Mouse (Mus musculus): Measurements from ENCODE around the gene Hnrnpu.

Hnrnpu gene

DNA sequence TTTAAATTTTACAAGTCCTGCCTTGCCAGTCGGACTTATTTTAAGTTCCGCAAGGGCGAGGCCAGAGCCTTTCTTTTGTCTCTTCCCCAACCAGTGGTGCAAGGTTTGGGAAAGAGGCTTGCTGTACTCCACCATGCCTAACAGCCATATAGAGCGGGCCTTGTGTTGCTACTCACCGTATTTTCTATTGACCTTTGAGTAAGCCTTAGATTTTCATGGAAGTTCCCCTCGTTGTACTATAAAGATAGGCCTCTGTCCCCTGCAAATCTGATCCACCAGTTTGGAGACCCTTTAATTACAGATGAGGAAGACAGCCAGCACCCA is 683 bp upstream of the Hnrnpu start:
- peak; percentile 45 to 50 for DNase-seq

DNA sequence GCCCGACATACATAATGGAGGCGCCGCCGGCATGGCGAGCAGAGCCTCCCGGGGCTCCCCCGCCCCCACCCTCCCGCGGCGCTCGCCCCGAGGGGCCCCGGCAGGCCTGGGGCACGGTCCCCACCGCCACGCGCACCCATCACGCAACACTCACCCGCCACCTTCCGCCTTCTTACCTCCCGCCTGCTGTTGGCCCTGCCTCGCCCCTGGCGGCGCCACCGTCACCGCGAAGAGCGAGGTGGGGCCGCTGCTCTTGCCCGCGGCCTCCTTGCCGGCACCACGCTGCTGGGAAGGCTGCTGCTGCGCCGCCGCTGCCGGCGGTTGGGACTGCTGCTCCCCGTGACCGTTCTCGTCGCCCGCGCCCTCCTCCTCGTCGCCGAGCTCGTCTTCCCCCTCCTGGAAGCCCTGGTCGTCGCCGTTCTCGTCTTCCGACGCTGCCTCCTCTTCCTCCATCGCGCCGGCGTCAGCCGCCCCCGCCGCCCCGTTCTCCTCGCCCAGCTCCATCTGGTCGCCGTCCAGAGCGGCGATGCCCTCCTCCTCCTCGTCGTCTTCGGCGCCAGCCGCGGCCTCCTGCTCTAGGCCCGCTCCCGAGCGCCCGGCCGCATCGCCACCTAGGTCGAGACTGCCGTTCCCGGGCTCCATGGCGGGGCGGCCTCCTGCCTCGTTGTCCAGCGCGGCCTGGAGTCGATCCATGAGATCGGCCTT is 668 bp downstream of the Hnrnpu start:
- peak; percentile 73 to 77 for DNase-seq

DNA sequence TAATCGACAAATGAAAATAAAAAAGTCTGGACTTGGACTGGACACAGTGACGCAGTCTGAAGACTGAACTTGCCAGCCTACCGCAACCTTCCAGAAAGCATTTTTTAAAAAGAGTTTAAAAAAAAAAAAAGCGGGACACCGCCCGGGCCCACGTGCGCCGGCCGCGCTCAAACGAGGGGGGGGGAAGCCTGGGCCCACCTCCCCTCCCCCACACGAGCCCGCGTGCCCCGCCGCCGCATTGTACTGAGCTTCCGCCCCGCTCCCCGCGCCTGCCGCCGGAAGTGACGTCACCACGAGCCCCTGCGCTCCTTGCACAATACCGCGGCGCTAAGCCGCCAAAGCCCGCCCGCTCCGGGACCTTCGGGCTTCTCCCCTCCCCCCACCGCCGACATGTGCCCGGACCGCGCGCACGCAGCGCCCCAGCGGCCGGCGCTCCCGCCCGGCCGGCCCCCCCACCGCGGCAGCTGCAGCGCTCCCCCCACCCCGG is 1.3 kb downstream of the Hnrnpu start:
- peak; percentile 93 for DNase-seq

DNA sequence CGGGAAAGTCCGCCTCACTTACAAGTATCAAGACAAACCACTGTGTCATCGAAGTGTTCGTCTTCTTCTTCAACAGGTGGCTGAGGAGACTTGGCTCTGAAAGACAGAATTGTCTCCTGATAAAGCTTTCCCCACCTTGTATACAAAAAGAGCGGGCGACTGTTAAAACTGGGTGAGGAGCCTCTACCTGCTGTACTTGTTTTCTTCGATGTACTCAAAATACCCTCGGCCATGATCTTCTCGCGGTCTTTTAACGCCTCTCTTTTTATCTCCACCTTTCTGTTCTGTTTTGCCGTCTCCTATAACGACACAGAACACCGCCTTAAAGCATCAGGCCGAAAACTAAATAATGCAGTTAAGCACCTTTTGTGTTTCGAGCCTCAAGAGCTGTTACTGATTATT is 1.7 kb downstream of the Hnrnpu start:
- DNase-seq: peak; percentile 46 to 55

DNA sequence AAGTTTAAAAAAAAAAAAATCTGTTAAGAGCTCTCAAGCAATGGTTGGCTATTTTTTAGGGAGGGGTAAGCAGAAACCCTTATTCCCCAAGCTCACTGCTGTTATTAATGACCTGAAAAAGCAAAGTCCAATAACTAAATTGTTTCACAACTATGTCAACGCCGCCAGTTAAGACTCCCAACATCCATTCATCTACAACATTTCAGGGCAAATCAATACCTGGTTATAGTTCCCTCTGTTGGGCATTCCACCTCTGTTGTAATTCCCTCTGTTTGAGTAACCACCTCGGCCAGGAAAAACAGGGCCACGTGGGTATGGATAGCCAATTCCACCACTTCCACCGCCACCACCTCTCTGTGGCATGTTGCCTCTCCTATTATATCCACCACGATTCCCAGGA is 7.7 kb downstream of the Hnrnpu start:
- no peak for DNase-seq

DNA sequence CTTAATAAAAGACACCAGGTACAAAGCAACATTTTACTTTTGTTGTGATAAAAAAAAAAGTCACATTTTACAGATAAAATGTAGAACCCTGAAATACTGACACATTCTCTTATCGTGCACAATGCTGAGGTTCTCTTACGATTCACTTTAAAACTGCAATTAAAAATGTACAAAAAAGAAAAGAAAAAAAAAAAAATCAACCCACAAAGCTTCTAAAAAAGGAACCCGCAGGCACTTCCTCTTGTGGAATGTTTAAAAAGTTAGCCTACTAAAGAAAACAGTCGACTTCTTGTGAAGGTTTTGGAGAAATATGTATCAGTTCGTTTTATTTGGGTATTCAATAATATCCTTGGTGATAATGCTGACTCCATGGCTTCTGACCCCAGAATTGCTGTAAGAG is 8.6 kb downstream of the Hnrnpu start:
- DNase-seq: no peak

DNA sequence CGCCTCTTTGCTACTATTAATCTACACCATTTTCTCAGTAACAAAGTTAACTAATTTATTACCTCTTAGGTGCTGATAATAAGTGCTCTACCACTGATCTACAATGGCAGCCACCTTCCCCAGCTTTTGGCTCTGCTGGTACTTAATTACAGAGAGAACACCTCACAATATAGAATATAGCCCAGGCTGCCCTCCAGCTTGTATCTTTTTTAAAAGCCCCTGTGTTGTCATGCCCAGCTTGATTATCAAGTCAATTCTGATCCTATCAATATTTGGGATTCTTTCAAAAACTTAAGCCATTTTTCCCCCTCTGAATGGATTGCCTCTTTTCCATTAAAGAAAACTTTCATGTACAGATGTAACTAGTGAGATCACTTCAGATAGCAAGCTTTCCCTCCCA is 10.6 kb downstream of the Hnrnpu start:
- DNase-seq: no peak

DNA sequence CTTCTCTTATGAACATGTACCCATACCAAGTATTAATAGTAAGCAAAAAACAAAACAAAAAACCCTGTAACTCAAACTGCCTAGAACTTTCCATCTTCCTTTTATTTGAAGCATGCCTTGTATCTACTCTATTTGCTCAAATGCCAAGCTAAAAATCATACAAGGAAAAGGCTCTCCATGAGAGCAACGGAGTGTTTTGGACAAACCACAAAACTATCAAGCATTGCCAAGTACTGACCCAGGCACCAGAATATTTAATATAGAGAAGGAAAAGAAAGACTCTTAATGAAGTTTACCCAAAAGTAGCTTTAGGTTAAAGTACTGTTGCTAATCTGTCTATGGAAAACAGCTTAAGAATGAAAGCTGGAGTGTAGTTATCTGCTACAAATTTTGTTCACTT is 11.2 kb downstream of the Hnrnpu start:
- DNase-seq: no peak

DNA sequence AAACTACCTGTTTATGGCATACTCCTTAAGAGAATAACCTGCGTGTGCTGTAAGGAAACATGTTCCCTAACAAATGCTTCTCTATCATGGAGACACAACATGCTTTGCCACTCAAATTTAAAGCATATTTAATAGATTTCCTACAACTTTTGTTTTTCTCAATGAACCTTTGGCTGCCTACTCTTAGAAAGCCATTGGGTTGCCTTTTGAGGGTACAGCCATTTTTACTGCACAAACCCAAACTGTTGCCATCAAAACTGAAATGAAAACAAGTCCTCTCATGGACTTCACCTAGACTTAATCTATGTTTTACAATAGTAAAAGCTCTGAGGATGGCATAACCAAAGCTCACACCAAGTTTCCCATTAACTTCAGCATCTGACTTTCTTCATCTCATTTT is 13.0 kb downstream of the Hnrnpu start:
- DNase-seq: no peak

DNA sequence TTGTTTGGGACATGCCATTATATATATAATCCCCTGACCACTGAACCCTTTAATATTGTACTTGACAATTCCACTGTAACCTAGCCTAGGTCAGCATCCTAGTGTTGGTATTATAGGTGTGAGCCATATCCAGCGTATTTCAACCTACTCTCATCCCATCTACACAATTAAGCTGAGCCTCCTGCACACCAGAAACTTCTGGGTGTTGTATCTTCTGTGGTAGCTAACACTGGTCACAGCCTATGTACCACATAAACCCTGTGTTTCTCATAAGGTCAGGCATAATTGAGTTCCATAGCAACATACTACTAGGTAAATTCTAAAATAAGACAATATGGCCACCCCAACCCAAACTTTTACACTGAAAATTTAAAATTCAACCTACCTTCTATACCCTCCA is 14.4 kb downstream of the Hnrnpu start:
- no peak for DNase-seq

DNA sequence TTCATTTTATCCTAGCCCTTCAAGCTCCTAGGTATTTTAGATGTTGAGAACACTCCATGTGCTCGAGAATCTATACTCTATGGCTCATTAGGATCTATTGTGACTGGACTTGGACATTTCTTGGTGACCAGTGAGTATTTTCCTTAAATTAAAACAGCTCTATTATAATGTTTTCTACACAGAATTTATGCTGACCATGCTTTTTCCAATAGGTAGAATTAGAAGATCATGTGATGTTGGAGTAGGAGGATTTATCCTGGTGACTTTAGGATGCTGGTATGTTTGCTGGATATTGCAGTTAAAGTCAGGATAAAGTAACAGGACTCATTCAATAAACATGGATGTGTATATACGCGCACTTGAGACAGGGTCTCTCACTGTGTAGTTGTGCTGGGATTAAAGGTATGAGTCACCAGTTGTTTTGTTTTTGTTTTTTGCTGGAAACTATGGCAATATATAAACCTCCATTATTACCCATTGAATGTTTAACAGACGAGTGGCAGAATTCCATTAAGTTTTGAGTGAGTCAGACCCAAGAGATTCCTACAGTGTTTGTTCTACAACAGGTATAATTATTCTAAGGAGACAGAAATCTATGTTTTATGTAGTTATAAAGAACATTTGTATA is 15.8 kb downstream of the Hnrnpu start:
- DNase-seq: no peak

DNA sequence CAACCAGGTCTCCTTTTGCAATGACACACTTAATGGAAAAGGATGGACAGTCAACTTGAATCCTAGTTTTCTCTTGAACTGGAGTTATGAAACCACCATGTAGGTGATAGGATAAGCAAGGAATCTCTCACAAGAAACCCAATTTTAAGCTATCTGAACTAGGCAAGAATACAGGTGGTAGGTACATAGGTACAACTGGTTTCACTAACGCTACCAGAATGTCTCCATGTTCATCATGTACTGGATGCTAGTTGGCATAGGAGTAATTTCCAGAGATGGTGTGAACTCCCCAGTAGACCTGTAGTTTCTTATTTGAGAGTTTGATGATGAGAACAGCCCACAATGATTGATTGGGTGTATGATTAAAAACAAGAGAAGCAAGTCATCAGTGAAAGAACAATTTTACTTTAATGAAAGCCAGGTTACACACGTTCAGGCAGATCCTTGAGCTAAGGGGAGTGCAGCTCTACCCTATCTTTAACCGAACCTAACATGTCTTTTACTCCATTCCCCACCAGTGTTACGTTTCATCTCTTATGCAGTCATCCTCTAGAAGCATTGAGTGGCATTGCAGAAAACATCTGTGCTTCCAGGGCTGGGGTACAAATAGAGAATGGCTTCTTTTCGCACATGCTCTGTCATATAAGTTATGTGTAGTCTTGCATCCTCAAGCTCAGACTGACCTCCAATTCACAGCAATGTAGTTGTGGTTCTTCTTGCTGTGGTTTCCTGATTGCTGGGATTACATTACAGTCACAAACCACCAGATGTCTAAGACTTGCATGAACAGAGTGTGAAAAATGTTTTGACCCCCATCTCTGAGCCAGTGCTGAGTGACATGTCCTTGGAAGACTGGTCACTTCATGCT is 16.6 kb downstream of the Hnrnpu start:
- DNase-seq: no peak

DNA sequence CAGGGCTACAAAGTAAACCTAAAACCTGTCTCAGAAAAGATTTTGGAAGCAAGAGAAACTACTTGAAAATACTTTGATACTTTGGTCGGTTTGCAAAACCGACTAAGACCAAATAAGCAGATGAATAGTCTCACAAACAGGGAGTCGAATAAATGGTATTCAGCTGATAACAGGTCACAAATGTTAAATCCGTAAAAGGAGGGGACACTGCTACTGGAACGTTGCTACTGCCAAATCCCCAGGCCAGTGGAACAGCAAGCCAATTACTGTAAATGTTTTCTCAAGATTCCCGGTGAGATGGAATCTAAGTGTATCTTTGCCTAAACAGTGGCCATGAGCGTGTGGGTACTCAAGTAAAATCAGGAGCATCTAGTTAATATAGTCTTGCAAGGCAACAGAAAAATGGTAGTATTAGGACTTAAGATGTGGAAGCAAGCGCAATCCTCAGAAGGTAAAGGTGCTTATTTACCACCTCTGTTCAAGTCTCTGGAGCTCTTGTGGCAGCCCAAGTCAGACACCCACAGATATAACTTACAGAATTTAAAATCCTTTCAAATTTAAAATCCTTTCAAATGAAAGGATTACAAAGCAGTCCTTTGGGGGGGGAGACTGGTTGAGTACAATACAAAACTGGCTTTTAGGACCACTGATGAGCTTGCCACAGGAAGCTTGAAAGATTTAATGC is 17.4 kb downstream of the Hnrnpu start:
- no peak for DNase-seq

DNA sequence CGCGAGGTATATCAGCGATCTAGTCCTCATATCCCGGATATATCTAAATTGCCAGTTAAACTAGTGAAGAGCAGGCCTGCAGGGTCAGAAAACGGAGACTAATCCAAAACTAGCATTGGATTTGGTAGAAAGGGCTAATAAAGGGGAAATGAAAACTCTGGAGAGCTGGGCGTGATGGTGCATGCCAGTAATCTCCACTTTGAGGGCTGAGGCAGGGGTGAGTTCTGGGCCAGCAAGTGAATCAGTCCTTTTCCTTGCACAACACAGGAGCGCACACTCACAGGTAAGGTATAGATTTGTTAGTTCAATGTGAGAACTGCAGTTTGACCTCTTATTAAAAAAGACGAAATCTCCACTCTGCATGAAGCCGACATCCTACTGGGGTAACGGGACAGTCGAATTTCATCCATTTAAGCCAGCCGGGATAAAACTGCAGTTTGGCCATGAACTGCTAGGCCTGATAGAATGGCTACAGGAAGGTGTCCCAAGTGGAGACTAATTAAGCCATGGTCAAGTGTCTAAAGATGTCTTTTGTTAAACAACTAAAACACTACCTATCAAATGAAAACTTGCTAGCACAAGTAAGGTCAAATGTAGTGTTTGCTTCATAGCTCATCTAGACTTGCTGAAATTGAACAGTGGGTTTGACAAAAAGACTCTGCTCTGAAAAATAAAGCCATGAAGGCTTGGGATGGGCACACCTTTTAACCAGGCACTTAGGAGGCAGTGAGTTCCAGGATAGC is 18.1 kb downstream of the Hnrnpu start:
- DNase-seq: peak in 1 of 2 experiments; percentile 54

DNA sequence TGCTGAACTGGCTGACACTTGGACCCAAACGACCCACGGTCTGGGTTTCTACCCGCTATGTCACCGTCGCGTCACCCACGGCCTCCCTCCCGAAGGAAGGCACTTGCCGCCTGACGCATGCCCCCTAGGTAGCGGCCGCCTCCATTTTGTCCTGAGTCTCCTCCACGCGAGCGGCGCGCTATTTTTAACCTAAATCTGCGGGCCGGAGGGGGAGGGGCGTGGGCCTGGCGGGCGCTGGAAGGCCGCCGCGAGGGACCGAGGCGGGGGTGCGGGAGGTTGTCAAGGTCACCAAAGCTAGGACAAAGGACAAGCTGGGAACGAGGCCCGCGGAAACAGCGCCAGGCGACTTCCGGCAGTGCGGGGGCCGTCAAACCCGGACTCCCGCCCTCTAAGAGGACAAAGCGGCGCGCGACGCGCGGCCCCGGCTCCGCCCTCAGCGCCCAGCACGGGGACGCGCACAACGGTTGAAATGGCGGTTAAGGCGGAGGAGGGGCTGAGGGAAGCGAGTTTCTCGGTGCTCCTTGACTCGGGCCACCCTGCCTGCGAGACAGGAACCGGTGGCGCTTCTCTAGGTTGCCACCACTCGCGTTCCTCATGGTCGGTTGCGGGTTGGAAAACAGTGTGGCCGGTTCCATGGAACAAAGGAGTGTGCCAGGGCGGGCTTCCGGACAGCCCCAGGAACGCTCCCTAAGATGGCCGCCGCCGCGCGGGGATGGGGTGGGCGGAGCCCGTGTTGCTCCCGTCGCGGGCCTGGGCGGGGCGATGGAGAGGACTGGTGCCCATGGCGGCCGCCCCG is 19.0 kb downstream of the Hnrnpu start, which contains the start of gene Cox20:
Gene Cox20, plus strand, starts transcription at position 742 of the 796 bp plus-strand sequence.
- peak; percentile 98 for DNase-seq

DNA sequence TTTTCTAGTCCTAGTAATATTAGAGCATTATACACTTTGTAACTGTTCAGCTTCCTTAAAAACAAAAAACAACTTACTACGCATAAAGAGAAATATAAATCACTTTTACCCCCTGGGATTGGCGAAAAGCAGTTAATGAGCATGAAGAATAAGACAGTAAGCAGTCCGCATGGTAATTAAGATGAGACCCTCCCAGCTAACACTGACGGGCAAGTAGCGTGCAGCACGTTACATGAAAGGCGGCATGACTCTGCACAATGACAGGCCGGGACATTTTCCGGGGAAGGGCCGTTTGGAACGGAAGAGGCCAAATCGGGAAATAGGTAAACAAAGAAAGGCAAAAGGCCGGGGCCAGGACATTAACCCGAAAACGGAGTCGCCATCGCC is 19.6 kb downstream of the Hnrnpu start:
- no peak for DNase-seq

DNA sequence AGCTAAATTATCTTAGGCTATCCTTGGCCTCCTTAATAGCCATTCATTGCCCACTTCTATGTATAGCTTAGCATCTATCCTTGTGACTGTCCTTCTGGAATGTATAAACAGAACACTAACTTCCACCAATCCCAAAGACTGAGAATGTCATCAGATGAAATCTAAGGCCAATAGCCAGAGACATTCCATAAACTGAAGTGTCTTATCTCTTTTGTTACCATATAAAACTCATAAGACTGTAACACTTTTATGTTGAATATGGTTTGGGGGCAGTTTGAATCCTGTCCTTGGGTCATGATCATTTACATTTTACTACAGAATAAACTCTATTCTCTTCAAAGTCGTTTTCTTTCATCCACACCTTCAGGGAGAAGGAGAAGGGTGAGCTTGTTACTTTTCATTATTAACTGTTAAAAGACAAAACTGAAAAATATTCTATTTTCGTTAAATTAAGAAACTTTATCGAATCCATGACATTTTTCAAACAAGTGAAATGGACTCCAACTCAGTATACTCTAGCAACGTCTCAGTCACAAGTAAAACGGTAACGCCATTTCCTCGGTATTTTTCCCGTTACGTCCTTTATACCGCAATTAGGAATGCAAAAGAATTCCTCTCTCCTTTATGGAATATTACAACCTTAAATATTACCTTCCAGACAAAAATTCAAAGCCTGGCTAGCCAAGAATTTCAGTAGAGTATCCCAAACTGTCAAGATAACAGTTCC is 20.2 kb downstream of the Hnrnpu start:
- DNase-seq: no peak

DNA sequence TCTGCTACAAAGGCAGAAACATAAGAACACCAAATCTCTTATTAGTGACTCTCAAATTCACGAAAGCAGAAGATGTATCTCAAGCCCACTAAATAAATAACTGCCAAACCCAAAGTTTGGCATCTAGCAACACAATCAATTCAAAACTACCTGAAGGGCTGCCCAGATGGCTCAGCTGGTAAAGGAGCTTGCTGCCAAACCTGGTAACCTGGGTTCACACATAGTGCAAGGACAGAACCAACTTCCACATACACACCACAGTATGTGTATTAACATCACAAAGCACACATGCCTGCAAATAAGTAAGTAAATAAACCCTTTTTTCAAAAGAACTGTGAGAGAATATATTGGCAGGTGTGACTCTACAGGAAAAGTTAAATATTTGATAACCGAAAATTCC is 23.4 kb downstream of the Hnrnpu start:
- DNase-seq: no peak

DNA sequence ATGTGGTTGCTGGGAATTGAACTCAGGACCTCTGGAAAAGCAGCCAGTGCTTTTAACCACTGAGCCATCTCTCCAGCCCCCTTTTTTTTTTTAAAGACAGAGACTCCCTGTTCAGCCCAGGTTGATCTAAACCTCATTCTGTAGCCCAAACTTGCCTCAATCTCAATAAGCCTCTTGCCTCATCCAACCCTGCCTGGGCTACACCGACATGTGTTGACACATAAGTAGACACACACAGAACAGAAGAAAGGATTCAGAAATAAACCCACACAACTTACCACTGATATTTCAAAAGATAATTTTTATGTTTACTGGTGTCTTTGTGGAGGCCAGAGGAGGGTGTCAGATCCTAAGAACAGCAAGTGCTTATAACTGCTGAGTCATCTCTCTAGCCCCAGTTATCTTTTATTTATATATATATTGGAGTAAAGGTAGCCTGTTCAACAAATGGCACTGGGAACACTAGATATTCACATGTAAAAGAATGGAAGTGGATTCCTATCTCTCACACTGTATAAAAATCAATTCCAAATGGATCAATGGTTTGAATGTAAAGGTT is 24.5 kb downstream of the Hnrnpu start:
- DNase-seq: no peak

DNA sequence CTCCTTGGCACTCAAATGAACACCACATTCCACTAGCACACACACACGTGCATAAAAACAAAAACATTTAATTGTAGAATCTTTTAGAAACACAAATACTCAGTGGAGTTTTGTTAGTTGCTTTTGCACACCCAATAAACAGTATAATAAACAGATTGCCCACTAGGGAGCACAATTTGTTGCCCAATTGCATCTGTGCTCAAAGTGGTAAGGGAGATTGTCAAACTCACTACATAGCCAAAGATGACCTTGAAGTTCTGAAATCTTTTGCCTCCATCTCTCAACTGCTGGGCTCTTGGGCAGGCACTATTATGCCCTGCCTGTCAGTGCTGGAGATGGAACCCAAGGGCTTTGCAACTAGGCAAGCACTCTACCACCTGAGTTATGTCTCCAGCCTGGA is 27.5 kb downstream of the Hnrnpu start:
- peak in 1 of 2 experiments; percentile 20 for DNase-seq

DNA sequence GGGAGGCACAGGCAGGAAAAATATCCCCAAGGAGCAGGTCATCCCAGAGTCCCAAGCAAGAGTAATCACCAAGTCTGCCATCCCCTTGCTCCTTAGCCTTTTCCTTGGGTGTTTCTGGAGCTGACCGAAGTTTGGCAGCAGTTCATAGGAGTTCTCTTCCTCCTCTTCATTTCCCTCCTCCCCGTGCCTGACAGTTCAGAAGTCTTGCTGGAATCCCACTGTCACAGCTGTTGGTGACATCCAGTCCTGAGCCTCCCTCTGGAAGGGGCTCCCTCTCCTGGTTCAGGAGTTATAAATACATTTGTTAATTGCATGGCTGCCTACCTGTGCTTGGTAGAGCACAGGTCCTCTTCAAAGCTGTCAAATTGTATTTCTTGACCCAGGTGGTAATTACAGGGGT is 28.1 kb downstream of the Hnrnpu start:
- DNase-seq: no peak

All from B cell, adult 2 months (primary cell).